Mouse (Mus musculus) small intestine, adult 2 months (tissue): ENCODE measurements at regions not wholly inside any gene's neighbourhood (a gene's known extent, or its start where the extent isn't known, plus 50 kb on each side); places are given as distances from the start of the nearest gene placed in this dataset.

Source experiments
- CTCF ChIP-seq: fragments of 200-500 bp; IDR thresholded peaks from 2 replicates; pipeline ENCODE4 v1.5.1; 2012; ENCODE audit warnings: low read depth, mild to moderate bottlenecking, control low read depth, inconsistent platforms, low read length, moderate library complexity, mixed read lengths; ENCODE audit not compliant: insufficient replicate concordance, insufficient read length; ENCODE audit errors: extremely low read depth
- POLR2A ChIP-seq: fragments of 200-500 bp; IDR thresholded peaks from 2 replicates; pipeline ENCODE4 v1.6.1; 2012; ENCODE audit warnings: low read depth, mild to moderate bottlenecking, control low read depth, inconsistent platforms, low read length, moderate library complexity

- TF ChIP-seq CTCF (no peak), POLR2A (no peak)
Measured at GRCm38 (mm10) chr8:96152056-96152455, 263.7 kb upstream of the Got2 start.
